Mouse (Mus musculus) cortical plate, adult 2 months (tissue): ENCODE measurements around the gene Eif4h. TPM values are rescaled to one million over a fixed set of nuclear protein-coding genes. Genes with fewer than 3 reads are reported as not detected.

Experiments used
- H3K27ac ChIP-seq: fragments of 200-500 bp; 2 replicates; pipeline ENCODE4 v1.5.1; 2012; ENCODE audit warnings: low read length, control low read depth, inconsistent platforms; ENCODE audit not compliant: insufficient read depth
- H3K4me1 ChIP-seq: fragments of 200-500 bp; 2 replicates; pipeline ENCODE4 v1.6.1; 2011; ENCODE audit warnings: low read length; ENCODE audit not compliant: control insufficient read depth, insufficient read depth
- H3K4me3 ChIP-seq: fragments of 200-500 bp; 2 replicates; pipeline ENCODE4 v1.5.1; 2011; ENCODE audit warnings: mild to moderate bottlenecking, low read length, control low read depth; ENCODE audit not compliant: insufficient read depth
- CTCF ChIP-seq: fragments of 200-500 bp; IDR thresholded peaks from 2 replicates; pipeline ENCODE4 v1.5.1; 2011; ENCODE audit warnings: mild to moderate bottlenecking, control low read depth, low read length; ENCODE audit not compliant: insufficient read depth; ENCODE audit errors: extremely low read depth
- POLR2A ChIP-seq: fragments of 200-500 bp; IDR thresholded peaks from 2 replicates; pipeline ENCODE4 v1.6.1; 2011; ENCODE audit warnings: mild to moderate bottlenecking, low read length, control low read depth; ENCODE audit not compliant: insufficient read depth; ENCODE audit errors: extremely low read depth
- polyA plus RNA-seq: library from polyadenylated mRNA; depleted of rRNA; stranded (reverse); fragments of >200 nt; gene quantifications from 2 replicates; pipeline ENCODE4 v1.2.3, GENCODE M21; 2012; rRNA removed

Gene Eif4h
- 360 and 369 TPM in 2 replicates for polyA plus RNA-seq

DNA sequence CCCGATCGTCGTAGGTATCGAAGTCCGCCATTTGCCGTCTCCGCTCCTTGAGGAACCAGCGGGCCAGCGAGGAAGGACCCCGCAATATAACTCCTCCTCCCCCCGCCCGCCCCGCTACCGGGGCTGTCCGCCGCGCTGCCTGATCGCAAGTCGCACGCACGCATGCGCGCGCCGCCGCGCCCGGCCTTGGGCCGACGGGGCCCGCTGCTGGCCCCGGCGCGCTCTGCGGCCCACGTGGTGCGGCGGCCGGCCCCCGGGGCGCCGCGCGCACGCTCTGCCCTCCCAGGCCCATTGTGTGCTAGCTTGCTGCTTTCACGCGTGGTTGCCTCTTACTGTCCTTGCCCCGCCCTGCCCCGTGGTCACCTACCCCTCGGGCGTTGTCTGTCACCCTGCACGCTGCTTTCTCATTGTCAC lies at the start of gene Eif4h:
Gene Eif4h (minus strand): TSS at position 222 of the 414 bp plus-strand sequence.
- peak within 1 kb of the TSS; percentile 71 for H3K27ac ChIP-seq
- peaks cover 4% of the 10 kb centered on the region for H3K4me1 ChIP-seq
- TF ChIP-seq POLR2A (peak; percentile 90), CTCF (no peak)
- H3K4me3 ChIP-seq: peak within 1 kb of the TSS; percentile 53

DNA sequence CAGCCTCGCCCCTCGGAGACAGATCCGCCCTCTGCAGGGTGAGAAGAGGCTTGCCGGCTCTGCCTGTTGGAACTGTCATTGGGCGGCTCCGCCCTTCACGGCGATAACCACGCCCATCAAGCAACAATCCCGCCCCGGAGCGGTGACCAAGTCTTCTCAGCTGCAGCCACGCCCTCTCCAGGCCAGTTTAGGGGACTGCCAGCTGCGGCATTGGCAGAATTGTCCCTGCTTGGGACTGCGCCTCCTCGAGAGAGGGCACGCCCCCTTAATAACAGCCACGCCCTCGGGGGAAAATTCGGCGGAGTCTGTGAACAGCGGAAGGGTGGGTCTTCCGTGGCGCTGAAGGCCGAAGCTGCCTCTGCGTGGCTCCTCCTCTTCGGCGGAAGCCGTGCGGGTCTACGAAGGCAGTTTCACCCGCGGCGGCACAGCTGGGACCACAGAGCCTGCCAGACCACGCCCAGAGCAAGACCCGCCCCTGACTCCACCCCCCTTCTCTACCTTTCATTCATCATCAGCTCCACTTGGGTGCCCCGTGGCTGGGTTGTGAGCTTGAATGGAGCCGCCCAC lies 49.5 kb upstream of the Eif4h start:
- Histone ChIP-seq H3K4me3 (peak overlapping the region; percentile 99), H3K27ac (no peak overlapping the region), H3K4me1 (no peaks in the 10 kb centered on the region)
- no peak for TF ChIP-seq CTCF
- TF ChIP-seq POLR2A: no peak

DNA sequence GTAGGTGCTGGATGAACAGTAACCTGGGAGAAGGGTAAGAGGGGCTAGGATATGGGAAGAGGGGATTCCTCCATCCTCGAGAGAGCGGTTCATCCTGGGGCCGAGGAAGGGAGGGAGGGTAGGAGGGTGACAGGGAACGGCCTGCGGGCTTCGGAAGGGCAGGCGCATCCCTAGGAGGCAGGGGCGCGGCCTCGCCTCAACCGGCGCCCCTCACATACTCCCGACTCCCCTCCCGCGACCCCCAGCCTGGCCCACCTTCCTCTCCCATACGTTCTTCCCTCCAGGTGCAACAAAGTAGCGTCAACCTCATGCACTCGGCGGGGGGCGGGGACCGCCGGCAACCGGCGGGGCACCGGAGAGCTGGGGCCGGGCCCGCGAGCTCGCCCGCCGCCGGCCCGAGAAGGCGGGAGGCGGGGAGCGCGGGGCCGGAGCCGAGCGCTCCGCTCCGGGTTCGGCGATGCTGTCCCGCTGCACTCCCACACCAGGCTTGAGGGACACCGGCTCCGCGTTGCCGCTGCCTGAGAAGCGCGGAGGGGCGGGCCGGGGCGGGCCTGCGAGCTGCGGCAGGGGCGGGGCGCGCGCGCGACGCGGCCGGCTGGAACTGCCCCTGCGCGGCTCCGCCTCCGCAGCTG lies 48.9 kb upstream of the Eif4h start, which contains the start of gene Limk1:
Gene Limk1 (minus strand): TSS at position 513 of the 632 bp plus-strand sequence.
- H3K27ac ChIP-seq: no peak within 1 kb of the TSS

DNA sequence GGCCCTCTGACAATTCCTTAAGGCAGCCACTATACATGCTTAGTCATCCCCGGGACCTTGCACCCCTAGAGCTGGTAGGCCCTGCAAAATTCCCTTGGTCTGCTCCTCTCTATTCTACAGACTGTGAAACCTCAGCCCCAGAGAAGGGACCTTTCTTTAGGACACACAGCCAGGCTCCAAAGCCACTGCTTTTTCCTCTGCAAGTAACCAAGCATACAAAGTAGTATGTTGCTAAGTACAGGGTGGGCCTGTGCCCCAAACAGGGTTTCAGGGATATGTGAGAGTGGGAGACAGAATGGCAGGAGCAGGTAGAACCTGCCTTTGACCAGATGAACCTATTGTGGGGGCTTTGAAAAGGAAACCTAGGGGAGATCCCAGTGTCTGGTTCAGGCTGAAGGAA lies 47.9 kb upstream of the Eif4h start:
- Histone ChIP-seq H3K4me3 (peak overlapping the region; percentile 99), H3K27ac (no peak overlapping the region), H3K4me1 (no peaks in the 10 kb centered on the region)
- TF ChIP-seq CTCF (no peak), POLR2A (no peak)

More for the DNA sequence above, 48.9 kb upstream of the Eif4h start, which contains the start of gene Limk1:
- Histone ChIP-seq H3K4me1 (no peaks in the 10 kb centered on the region), H3K4me3 (peak within 1 kb of the TSS; percentile 99)
- TF ChIP-seq CTCF (no peak), POLR2A (0 out of 2 replicates have a peak, but pooled peaks have one; percentile 32)

DNA sequence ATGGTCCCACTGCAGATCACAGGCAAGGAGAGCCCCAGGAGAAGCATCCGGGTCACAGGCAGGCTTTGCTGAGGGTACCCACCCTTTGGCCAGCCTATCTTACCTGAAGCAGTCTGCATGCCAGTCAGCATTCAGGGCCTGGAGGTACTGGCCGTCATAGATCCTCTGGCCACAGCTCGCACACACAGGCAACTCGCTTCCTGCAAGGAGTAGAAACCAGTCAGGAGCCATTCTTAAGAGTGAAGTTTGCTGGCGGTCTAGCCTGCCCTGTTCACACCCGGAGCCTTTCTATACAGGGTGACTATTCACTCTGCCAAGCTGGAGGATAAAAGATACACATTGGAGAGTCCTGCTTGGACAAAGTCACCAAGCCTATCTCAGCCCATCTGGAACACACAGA lies 47.3 kb upstream of the Eif4h start:
- Histone ChIP-seq H3K4me3 (peak overlapping the region; percentile 99; the same call in 1 of the 2 replicates), H3K27ac (no peak overlapping the region), H3K4me1 (no peaks in the 10 kb centered on the region)
- TF ChIP-seq CTCF: no peak
- TF ChIP-seq POLR2A: no peak

DNA sequence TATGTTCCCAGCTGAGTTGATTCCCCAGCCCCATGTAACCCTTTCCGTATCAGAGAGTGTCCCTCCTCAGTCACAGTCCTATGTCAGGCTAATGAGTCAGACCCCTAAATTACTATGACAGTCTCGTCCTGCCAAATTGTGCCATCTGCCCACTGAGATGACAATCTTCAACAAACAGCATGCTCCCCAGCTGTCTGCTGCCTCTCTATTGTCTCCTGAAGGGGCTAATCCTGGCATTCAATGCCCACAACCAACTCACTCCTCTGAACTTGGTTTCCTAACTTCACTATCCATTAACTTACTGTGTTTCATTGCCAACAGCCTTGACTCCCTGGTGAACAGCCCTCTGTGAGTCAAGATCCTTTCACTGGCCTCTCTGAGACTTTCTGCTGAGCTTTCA lies 45.1 kb upstream of the Eif4h start:
- Histone ChIP-seq H3K4me1 (no peaks in the 10 kb centered on the region), H3K4me3 (no peak overlapping the region), H3K27ac (no peak overlapping the region)
- no peak for TF ChIP-seq POLR2A
- no peak for TF ChIP-seq CTCF

DNA sequence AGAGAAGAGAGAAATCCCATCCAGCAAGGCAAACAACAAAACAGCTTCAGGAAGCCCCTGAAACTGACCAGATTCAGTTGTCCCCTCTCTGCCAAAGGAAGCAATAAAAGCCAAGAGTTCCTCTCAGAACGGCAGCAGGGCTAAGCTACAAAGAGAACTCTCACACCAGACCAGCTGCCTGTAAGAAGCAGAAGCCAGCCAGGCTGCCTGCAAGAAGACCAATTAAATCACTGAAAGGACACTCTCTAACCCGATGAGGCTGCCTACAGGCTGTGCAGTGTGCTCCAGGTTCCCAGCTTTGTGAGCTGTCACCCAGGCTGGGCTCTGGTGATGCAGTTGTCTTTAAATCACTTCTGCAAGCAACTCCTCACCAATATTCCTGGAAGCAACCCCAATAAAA lies 44.5 kb upstream of the Eif4h start:
- Histone ChIP-seq H3K4me3 (no peak overlapping the region), H3K27ac (no peak overlapping the region), H3K4me1 (no peaks in the 10 kb centered on the region)
- TF ChIP-seq CTCF (no peak), POLR2A (no peak)

DNA sequence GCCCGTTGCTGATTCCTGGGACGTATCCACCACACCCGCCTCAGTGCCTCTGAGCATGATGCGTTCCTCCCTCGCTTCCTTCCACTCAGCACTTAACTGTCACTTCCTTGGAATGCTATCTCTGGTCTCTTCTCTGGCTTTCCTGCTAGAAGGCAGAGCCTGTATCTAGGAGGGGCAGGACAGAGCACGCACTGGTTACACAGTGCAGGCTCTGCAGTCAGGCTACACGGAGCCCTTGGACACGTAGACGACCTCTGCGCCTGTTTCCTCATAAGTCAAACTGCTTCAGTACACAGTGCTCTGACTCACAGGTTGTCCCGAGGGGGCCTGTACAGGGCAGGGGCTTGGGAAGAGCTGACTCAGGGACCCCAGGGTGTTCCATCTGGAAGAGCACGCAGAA lies 40.9 kb upstream of the Eif4h start:
- Histone ChIP-seq H3K27ac (no peak overlapping the region), H3K4me1 (0 out of 2 replicates have a peak, but pooled peaks cover 4% of the 10 kb centered on the region), H3K4me3 (no peak overlapping the region)
- TF ChIP-seq POLR2A (no peak), CTCF (no peak)

DNA sequence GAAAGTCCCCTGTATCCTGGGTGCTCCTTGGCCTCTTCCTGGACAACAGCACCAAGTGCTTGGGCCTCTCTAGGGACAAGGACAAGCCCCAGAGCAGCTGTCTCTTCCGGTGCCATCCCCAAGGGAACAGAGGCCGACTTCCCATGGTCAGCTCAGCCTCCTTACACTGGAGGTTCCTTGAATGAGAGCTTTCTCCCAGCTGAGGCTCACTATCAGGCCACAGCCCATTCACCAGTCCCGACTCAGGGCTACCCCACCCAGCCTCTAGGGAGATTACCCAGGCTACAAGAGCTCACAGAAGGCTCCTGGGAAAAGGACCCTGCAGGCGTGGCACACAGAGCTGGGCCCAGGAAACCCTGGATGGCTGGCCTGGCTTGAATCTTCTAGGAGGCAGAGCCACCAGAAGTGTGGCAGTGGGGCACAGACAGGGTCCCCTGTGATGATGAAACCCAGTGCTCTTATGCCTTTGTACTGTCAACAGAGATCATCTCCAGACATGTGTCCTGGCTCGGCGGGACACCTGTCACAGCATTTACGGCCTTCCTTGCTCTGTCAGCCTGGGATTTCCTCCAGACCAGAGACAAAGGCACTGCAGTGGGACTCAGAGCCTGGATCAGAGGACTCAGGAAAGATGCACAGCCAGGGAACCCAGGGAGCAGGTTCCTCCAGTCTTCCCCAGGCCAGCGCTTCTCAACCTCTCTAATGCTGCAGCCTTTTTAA lies 39.7 kb upstream of the Eif4h start:
- Histone ChIP-seq H3K27ac (no peak overlapping the region), H3K4me3 (no peak overlapping the region), H3K4me1 (0 out of 2 replicates have a peak, but pooled peaks cover 4% of the 10 kb centered on the region)
- TF ChIP-seq CTCF (no peak), POLR2A (no peak)

DNA sequence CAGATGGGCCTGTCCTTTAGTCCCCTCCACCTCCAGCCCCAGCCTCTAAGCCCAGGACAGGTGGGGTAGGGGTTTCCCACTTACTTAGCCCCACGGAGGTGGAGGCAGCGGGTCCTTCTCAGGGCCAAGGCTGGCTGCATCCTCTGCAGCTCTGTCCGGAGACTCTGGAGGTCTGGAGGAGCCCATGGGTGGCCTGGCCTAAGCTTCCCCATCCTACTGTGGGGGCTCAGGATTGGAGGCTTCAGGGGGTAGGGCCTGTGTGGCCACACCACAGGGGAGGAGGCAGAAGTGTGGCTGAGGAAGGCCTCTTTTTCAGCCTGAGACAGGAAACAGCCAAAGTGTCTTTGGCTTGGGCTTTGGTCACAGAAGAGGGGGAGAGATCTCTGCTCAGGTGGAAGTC lies 38.7 kb upstream of the Eif4h start:
- Histone ChIP-seq H3K4me3 (no peak overlapping the region), H3K27ac (no peak overlapping the region)
- no peak for TF ChIP-seq POLR2A
- no peak for TF ChIP-seq CTCF

More for the DNA sequence above, 38.7 kb upstream of the Eif4h start:
- 0 out of 2 replicates have a peak, but pooled peaks cover 4% of the 10 kb centered on the region for H3K4me1 ChIP-seq
